Mouse (Mus musculus) midbrain, embryonic 13.5 days (tissue): ENCODE measurements around the gene Sec1. TPM values are rescaled to one million over a fixed set of nuclear protein-coding genes. Genes with fewer than 3 reads are reported as not detected.

Experiments used
- ATAC-seq: fragments of 200-750 bp; cut with Nextera tagmentation; 2 replicates; pipeline ENCODE4 v1.8.0; 2017; ENCODE audit warnings: mild to moderate bottlenecking, moderate TSS enrichment, moderate library complexity
- H3K27ac ChIP-seq: fragments of 300-500 bp; sonication (generic); 2 replicates; pipeline ENCODE4 v1.5.1; 2015; ENCODE audit warnings: inconsistent platforms, mild to moderate bottlenecking, moderate library complexity
- H3K27me3 ChIP-seq: fragments of 300-500 bp; sonication (generic); 2 replicates; pipeline ENCODE4 v1.6.1; 2015; ENCODE audit warnings: mild to moderate bottlenecking, inconsistent platforms
- H3K36me3 ChIP-seq: fragments of 300-500 bp; sonication (generic); 2 replicates; pipeline ENCODE4 v1.6.1; 2015; ENCODE audit warnings: mild to moderate bottlenecking, inconsistent platforms
- H3K4me1 ChIP-seq: fragments of 300-500 bp; sonication (generic); replicated peaks from 2 replicates; pipeline ENCODE4 v1.6.1; 2015; ENCODE audit warnings: inconsistent platforms
- H3K4me2 ChIP-seq: fragments of 300-500 bp; sonication (generic); replicated peaks from 2 replicates; pipeline ENCODE4 v1.6.1; 2015; ENCODE audit warnings: moderate library complexity, mild to moderate bottlenecking, inconsistent platforms
- H3K4me3 ChIP-seq: fragments of 300-500 bp; sonication (generic); replicated peaks from 2 replicates; pipeline ENCODE4 v1.5.1; 2015; ENCODE audit warnings: mild to moderate bottlenecking, inconsistent platforms
- H3K9ac ChIP-seq: fragments of 300-500 bp; sonication (generic); replicated peaks from 2 replicates; pipeline ENCODE4 v1.6.1; 2015; ENCODE audit warnings: mild to moderate bottlenecking, inconsistent platforms
- H3K9me3 ChIP-seq: fragments of 300-500 bp; sonication (generic); 2 replicates; pipeline ENCODE4 v1.6.1; 2016; ENCODE audit warnings: mild to moderate bottlenecking, inconsistent platforms
- WGBS: fragments of 180-500 bp; shearing (Covaris S2); methylation state at CpG from one replicate; pipeline ENCODE4 v1.1.7; 2015; 5-methylcytosine and 5-hydroxymethylcytosine counted together
- polyA plus RNA-seq: library from polyadenylated mRNA; unstranded; fragments of >200 nt; fragmentation: Nextera tagmentation; extraction: Ambion mirVana; gene quantifications from 2 replicates; pipeline ENCODE4 v1.2.1, GENCODE M21; 2015

Gene Sec1
- polyA plus RNA-seq, 1 experiment from 2014 or later = 0.31 TPM

DNA sequence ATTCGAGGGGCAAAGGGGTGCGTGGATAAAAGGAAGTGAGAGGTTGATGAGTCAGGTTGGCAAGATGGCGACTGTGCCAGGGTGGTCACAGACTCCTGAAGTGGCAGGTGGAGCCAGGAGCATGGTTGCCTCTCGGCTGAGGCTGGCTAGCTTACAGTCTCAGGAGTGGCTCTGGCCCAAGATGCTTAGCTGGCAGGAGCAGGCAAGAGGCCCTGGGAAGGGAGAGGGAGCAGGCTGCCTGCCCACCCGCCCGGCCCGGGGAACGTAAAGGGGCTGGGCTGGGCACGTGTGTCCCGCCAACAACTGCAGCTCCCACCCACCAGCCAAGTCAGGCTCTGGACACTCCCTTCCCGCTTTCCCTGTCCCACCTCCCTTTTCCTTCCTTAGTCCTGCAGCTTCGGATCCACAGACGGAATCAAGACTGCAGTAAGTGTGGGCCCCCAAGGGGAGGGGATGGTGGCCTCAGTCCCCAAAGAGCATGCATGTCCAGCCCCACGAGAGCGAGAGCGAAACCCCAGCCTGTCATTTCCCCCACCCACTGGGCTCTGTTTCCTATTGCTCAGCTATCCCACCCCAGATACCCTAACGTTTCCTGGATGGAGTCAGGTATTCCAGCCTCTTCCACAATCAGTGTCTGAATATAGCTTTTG, 52.7 kb downstream of the Sec1 start:
- Histone ChIP-seq H3K4me3 (no peak overlapping the region), H3K36me3 (peaks cover 4% of the 10 kb centered on the region), H3K27ac (no peak overlapping the region), H3K4me1 (peaks cover 38% of the 10 kb centered on the region), H3K4me2 (peak overlapping the region; percentile 81; the same call in 1 of the 2 replicates), H3K27me3 (no peaks in the 10 kb centered on the region), H3K9ac (no peak overlapping the region), H3K9me3 (no peaks in the 10 kb centered on the region)
- no peak for ATAC-seq
- WGBS = 71% methylated on average over 17 of the region's 17 CpGs

DNA sequence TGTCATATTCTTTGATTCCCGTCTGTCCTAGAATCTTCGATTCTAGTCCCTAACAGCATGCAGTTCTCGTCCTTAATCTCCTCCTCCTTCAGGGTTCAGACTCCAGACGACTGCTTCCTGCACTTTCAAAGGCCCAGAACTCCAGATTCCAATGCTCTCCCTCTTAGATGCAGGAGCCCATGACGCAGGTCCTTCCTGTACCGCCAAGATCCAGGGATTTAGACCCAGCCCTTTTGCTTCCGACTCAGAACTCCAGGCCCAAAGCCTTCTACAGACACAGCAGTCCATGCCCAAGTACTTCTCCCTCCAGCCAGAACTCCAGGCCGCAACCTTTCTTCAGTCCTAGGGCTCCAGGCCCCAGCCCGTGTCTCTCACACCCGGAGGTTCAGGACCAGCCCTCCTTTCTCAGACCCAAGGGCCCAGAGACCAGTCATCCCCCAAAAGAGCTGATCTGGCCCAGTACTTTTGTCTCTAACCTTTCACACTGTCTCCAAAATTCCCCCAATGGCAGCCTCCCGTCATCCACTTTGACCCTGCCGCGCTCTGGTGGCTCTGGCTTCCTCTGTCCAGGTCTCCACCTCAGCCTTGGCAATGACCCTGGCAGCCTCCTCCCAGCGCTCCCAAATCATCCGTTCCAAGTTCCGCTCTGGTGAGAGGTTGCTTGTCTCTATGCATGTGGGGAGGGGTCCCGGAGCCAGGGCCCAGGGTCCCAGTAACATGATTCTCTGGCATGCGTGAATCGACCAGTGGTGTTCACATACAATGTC, 53.8 kb downstream of the Sec1 start:
- H3K4me2 ChIP-seq = no peak overlapping the region
- H3K4me1 ChIP-seq = peaks cover 38% of the 10 kb centered on the region
- no peak overlapping the region for H3K4me3 ChIP-seq
- 72% methylated on average over 19 of the region's 19 CpGs for WGBS
- peaks cover 10% of the 10 kb centered on the region for H3K36me3 ChIP-seq
- no peaks in the 10 kb centered on the region for H3K27me3 ChIP-seq
- H3K9me3 ChIP-seq = no peaks in the 10 kb centered on the region
- H3K27ac ChIP-seq = no peak overlapping the region
- no peak for ATAC-seq
- H3K9ac ChIP-seq = no peak overlapping the region

DNA sequence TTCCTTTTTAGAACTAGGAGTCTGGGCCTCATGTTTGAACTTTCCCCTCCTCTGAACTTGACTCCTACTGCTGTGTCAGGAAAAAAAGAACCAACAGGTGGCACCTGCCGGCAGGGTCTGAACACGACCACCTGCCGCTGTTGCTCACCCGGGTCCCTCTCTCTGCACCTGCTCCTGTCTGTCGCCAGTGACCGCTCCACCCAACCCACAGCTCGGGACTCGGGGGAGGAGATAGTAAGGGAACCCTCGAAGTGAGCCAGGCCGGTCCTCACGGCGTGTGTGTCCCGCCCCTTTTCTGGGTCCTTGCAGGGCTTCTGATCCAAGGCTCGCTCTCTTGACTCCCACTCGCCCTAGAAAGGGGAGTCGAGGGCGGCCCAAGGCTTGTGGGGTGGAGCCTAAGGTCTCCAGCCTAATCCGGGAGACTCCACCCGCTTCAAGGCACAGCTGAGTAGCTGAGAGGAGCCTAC, 54.6 kb downstream of the Sec1 start, which contains the start of gene Mamstr:
Mamstr (plus strand) TSS at position 417 of the 467 bp plus-strand sequence.
- 0 out of 2 replicates have a peak within 1 kb of the TSS, but pooled peaks have one; percentile 32 for H3K4me3 ChIP-seq
- no peak within 1 kb of the TSS for H3K9ac ChIP-seq
- H3K4me2 ChIP-seq = no peak within 1 kb of the TSS
- peaks cover 10% of the 10 kb centered on the region for H3K36me3 ChIP-seq
- no peak within 1 kb of the TSS for H3K27ac ChIP-seq
- H3K4me1 ChIP-seq = peaks cover 33% of the 10 kb centered on the region
- ATAC-seq = no peak
- WGBS = 21% methylated on average over 19 of the region's 19 CpGs
- H3K27me3 ChIP-seq = no peaks in the 10 kb centered on the region
- no peaks in the 10 kb centered on the region for H3K9me3 ChIP-seq

DNA sequence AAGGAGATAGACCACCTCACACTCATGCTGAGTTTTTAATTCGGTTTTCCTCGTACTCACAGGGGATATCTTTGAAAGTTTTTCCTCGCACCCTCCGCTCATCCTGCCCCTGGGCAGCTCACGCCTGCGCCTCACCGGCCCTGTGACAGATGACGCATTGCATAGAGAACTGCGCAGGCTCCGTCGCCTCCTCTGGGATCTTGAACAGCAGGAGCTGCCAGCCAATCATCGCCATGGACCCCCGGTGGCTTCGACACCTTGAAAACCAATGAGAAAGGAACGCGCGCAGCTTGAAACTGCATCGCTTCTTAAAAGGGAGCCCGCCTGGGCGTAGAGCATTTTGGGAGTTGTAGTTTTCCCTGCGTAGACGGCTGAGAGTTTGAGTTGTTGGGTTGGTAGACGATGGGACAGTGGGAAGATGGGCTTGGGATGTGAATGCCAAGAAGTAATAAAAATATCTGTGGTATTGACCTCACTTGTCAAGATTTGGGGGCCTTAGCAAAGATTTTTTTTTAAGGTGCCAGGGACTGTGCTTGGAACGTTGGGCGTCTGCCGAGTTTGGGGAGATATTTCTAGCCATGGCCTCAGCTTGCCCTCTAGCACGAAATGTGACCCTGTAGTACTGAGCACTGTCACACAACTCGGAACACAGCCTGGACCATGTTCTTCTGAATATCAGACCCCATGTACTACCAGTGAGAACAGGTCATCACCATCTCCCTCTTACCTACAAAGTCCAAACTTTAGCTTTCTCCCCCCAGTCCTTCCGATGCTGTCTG, 55.4 kb downstream of the Sec1 start:
- peak; percentile 88 for ATAC-seq

DNA sequence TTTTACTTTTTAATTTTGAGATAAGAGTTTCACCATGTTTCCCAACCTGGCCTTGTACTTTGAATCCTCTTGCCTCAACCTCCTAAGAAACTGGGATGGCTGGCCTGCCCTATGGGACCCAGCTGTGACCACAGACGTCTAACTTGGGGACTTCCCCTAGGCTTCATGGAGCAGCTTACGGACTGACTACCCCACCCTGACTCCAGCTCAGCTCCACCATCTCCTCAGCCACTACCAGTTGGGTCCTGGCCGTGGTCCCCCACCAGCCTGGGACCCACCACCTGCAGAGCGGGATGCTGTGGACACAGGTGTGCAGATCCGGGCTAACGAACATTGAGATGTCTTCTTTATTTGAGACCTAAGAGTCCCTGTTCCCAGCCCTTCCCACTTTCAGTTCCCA, 56.5 kb downstream of the Sec1 start:
- H3K9ac ChIP-seq = no peak overlapping the region
- no peak for ATAC-seq
- no peak overlapping the region for H3K4me3 ChIP-seq
- 0 out of 2 replicates have a peak overlapping the region, but pooled peaks have one; percentile 51 for H3K4me2 ChIP-seq
- 96% methylated on average over 6 of the region's 6 CpGs for WGBS
- no peak overlapping the region for H3K27ac ChIP-seq
- peaks cover 10% of the 10 kb centered on the region for H3K36me3 ChIP-seq
- peaks cover 22% of the 10 kb centered on the region for H3K4me1 ChIP-seq
- no peaks in the 10 kb centered on the region for H3K9me3 ChIP-seq
- peaks cover 10% of the 10 kb centered on the region for H3K27me3 ChIP-seq

More for the DNA sequence above, 55.4 kb downstream of the Sec1 start:
- Histone ChIP-seq H3K9me3 (no peaks in the 10 kb centered on the region), H3K4me1 (peaks cover 26% of the 10 kb centered on the region), H3K9ac (peak overlapping the region; percentile 40; the same call in 1 of the 2 replicates), H3K4me2 (peak overlapping the region; percentile 51), H3K4me3 (peak overlapping the region; percentile 32), H3K27me3 (no peaks in the 10 kb centered on the region), H3K27ac (no peak overlapping the region), H3K36me3 (peaks cover 10% of the 10 kb centered on the region)
- 18% methylated on average over 29 of the region's 29 CpGs for WGBS

DNA sequence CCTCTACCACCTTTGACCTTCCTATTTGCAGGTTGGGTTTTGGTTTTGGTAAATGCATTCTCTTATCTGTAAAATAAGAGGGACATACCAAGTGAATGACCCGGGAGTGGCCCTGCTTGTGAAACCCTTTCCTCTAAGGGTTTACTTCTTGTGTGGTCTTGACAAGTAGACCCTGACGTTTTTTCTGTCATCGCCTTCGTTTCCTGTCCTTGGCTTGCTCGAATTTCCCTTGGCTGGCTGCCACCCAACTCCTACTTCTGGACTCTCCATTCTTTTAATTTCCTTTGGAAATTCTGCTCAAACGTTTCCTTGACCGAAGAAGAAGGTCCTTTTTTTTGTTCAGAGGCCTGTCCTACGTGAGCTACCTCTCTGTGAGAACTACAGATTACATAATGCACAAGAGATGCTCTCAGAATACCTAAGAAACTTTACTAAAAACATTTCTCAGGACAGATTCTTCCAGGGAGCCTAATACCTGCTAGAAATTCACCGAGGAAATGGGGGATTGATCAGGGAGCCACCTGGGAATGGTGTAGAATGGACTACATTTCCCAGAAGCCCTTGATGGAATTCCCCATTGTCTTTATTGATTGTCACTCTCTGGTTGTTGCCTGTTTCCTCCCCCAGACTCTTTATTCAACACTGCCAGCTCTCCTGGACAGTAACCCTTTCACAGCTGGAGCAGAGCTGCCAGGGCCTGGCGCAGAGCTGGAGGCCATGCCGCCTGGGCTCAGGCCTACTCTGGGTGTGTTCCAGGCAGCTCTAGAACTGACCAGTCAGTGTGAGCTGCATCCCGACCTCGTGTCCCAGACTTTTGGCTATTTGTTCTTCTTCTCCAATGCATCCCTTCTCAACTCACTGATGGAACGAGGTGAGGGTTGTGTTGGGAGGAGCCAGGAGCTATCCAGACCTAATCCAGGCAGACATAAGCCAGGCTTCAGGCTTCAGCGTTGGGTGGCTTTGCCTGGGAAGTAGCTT, 58.2 kb downstream of the Sec1 start:
- H3K4me1 ChIP-seq = peaks cover 14% of the 10 kb centered on the region
- no peak overlapping the region for H3K9ac ChIP-seq
- ATAC-seq = no peak
- H3K27me3 ChIP-seq = peaks cover 26% of the 10 kb centered on the region
- peaks cover 10% of the 10 kb centered on the region for H3K36me3 ChIP-seq
- no peaks in the 10 kb centered on the region for H3K9me3 ChIP-seq
- H3K4me2 ChIP-seq = no peak overlapping the region
- WGBS = 90% methylated on average over 15 of the region's 15 CpGs
- no peak overlapping the region for H3K27ac ChIP-seq
- H3K4me3 ChIP-seq = no peak overlapping the region

DNA sequence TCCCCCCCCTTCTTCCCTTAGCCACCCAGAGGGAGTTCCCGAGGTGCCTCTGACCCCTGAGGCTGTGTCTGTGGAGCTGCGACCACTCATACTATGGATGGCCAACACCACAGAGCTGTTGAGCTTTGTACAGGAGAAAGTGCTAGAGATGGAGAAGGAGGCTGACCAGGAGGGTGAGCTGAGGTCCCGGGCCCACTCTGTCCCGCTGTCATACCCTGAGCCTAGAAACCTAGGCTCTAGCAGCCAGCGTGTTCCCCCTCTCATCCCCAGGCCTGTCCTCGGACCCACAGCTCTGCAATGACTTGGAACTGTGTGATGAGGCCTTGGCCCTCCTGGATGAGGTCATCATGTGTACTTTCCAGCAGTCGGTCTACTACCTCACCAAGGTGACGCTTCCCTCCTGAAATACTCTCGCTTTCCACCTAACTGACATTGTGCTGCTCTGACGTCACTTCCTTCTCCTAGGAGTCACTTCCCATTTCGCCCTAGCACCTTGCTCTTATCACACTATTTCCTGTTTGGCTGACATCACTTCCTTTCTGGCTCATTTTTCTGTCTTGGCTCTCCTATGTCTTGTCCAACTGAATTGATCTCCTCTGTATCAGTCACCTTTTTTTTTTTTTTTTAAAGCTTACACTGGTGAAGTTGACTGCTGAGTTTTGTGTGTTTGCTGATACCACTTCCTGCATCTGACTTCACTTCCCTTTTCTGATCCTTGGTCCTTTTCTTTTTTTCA, 59.1 kb downstream of the Sec1 start:
- ATAC-seq = no peak
- Histone ChIP-seq H3K4me3 (no peak overlapping the region), H3K4me1 (peaks cover 14% of the 10 kb centered on the region), H3K9me3 (no peaks in the 10 kb centered on the region), H3K36me3 (peaks cover 10% of the 10 kb centered on the region), H3K9ac (no peak overlapping the region), H3K27ac (no peak overlapping the region), H3K4me2 (no peak overlapping the region), H3K27me3 (peaks cover 28% of the 10 kb centered on the region)
- WGBS = 94% methylated on average over 11 of the region's 11 CpGs

DNA sequence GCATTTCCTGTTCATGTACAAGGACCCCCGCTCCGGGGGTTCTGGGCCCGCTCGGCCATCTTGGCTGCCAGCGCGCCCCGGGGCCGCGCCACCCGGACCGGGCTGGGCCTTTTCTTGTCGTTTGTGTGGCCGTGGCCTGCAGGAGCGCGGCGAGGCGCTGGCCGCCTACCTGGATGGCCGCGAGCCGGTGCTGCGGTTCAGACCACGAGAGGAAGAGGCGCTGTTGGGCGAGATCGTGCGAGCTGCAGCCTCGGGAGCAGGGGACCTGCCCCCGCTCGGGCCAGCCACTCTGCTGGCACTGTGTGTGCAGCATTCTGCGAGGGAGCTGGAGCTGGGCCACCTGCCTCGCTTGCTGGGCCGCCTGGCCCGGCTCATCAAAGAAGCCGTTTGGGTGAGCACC, 61.7 kb downstream of the Sec1 start:
- peaks cover 10% of the 10 kb centered on the region for H3K36me3 ChIP-seq
- H3K27ac ChIP-seq = no peak overlapping the region
- peak overlapping the region; percentile 38 for H3K4me2 ChIP-seq
- no peaks in the 10 kb centered on the region for H3K9me3 ChIP-seq
- peak overlapping the region; percentile 8; the same call in 1 of the 2 replicates for H3K4me3 ChIP-seq
- peaks cover 43% of the 10 kb centered on the region for H3K27me3 ChIP-seq
- 10% methylated on average over 35 of the region's 35 CpGs for WGBS
- H3K9ac ChIP-seq = peak overlapping the region; percentile 45
- ATAC-seq = no peak
- H3K4me1 ChIP-seq = peaks cover 16% of the 10 kb centered on the region; the same call in 1 of the 2 replicates

DNA sequence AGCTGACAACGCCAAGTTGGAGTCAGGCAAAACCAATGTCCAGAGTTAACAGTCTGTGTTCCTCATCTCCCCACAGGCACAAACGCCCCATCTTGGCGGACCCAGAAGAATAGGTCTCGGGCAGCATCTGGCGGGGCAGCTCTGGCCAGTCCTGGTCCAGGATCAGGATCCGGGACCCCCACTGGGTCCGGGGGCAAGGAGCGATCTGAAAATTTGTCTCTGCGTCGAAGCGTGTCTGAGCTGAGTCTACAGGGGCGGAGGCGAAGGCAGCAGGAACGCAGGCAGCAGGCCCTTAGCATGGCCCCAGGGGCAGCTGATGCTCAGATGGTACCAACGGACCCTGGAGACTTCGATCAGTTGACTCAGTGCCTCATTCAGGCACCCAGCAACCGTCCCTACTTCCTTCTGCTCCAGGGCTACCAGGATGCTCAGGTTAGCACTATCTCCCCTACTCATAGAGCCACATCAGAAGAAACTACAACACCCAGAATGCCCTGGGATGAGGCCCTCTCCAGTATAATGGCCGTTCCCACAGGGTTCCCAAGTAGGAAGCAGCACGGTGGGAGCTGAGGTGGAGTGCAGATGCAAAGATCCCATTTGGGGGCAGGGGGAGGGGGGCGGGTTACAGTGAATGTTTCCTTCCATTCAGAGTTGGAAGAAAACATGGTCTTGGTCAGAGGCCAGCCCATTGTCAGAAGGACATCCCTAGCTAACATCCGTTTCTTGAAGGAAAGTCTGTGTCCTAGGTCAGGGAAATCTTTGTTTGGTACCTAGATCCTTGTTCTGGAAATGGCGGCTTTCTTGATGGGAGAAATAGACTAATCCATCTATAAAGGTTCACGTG, 63.9 kb downstream of the Sec1 start:
- Histone ChIP-seq H3K27me3 (peaks cover 55% of the 10 kb centered on the region), H3K9me3 (no peaks in the 10 kb centered on the region), H3K4me1 (peaks cover 16% of the 10 kb centered on the region; the same call in 1 of the 2 replicates), H3K27ac (no peak overlapping the region), H3K4me3 (no peak overlapping the region), H3K4me2 (no peak overlapping the region), H3K9ac (no peak overlapping the region), H3K36me3 (no peaks in the 10 kb centered on the region)
- WGBS = 73% methylated on average over 23 of the region's 23 CpGs
- ATAC-seq = no peak
